Mouse (Mus musculus) v-Abl transformed pro-B cells (cell line): Measurements from ENCODE around the gene Maip1.

Experiments used
- in situ Hi-C, 2 experiments: fragments of 400-800 bp; cut with MboI; formaldehyde crosslinking; loops; one replicate each; pipeline ENCODE4 v1.15.1; 2025; ENCODE audit not compliant: unreplicated experiment in 2 of 2

The Maip1 gene

DNA sequence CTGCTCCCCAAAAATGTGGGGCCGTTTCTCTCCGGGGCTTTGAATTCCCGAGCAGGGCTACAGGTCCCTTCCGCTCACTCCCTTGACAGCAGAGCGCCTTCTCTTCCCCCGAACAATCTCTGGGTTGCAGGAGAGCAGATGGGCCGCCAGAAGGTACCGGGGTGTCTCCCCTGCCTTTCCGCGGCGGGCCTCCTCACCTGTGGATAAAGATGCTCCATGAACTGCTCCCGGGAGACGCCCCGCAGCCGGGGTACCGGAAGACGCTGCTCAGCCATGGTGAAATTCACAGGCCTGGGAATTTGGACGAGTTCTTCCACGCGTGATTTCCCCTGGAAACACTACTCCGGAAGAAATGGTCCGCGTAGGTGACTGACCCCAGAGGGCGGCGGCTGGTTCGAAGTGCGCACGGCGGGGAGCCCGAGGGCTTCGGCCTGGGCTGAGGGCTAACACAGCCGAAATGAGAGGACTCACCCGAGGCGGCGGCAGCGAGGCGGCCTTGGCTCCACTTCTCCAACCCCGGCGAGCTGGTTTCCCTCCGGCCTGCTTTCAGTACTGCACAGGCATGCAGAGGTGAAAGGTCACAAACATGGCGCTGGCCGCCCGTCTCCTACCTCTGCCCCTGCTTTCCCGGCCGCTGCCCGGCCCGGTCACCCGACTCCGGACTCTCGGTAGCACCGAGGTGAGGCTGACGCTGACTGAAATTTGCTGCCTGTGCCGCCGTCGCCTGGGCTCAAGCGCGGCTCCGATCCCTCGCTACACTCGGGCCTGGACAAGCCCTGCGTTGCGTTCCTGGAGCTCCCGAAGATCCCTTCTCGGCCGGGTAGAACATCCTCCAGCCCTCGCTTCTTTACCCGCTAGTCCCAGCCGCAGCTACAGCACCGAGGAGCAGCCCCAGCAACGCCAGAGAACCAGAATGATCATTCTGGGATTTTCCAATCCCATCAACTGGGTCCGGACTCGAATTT is at the start of gene Maip1, which contains the start of gene Tyw5:
Gene Maip1, plus strand, starts transcription at position 142 of the 965 bp plus-strand sequence.
Gene Tyw5, minus strand, starts transcription at position 915 of the 965 bp plus-strand sequence.
- in situ Hi-C loops: loop anchor here (10.0 to 25.0 kb wide), 4 partner anchors 988 to 1506 kb away; partner anchors contain the start of genes Als2cr12 (in 1 of the 2), Bzw1 (in 1 of the 2) and Clk1 (in 1 of the 2)

DNA sequence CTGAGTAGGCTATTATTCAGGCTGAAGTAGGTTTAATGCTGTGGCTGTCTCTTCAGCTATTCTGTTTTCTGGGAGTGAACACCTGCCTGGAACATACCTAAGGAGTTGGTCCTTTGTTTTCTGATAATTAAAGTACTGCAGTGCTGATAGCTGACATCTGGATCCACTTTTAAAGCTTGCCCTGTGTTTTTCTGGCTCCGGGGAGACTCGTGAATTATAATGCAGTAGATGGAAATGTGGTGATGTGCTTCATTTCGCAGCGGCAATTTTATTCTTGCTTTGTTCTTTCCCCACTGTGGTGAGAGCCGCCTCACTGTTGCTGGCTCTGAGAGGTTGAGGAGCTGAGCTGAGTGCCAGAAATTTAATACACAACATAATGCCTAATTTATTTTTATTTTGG is 47.6 kb upstream of the Maip1 start:
- in situ Hi-C loops: no loop called here

DNA sequence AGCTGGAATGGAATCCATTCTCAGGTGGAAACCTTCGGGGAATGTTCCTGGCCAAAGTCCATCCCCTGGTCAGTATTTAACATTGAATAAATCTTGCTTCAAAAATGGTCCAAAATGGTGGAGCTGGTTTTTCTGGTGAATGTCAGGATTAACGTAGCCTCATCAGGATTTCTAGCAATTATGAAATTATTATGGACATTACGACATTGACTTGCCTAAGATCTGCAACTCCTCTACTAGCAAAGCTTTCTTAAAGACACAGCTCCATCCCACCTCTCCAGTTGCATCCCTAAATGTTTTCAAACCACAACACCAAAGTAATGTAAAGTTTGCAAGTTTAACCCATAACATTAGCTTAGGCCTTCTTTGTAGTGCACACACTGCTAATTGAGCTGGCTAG is 38.7 kb upstream of the Maip1 start:
- in situ Hi-C loops: no loop called here

DNA sequence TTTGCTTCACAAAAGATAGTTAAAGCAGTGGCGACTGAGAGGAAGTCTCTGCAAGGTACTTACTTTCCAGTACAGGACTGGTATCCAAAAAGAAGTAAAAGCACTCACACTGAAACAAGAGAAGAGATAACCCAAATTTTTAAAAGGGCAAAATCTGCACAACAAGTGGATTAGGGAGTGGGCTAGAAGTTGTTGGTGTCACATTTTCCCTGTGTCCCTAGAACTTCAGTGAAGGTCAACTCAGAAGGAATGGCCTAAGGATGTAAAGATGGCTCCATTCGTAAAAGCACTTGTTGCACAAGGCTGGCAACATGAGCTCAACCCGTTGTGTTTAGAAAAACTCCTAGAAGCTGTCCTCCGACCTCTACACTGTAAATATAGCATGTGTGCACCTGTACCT is 37.0 kb upstream of the Maip1 start:
- in situ Hi-C loops: no loop called here

DNA sequence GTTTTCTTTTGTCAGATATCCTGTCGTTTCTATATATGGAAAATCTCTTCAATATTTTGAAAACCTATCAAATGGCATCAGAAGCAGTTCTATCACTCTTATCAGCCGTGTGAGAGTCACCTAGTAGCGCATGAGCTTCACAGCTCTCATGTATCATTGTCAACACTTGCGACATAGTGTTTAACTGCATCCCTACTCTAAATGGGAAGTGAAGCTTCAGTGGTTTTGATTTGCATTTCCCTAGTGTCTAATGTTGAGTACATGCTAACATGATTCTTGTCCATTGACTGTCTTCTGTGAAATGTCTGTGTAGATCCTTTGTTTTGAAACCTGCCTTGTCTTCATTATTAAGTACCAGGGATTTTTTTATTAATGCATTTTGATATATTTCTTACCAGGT is 35.7 kb upstream of the Maip1 start:
- in situ Hi-C loops: no loop called here

- in situ Hi-C loops: no loop called here
Observed at GRCm38 (mm10) chr1:57375276-57375675, 30.9 kb upstream of the Maip1 start.

DNA sequence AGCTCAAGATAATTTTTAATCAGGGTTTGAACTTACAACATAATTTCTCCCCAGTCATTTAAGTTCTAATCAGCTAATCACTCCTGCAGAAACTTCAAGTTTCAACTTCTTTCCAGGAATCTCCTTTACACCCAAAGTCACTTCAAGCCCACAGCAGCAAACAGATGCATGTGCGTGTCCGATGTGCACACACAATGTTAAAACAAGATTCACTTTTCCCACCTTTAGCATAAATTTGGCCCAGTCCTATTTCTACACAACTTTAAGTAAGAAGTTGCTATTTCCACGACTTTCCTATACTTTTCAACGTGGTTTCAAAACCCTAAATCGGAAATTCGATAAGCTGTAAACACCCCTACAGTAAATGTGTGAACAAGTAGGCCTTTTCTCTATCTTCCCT is 29.3 kb upstream of the Maip1 start:
- in situ Hi-C loops: no loop called here

DNA sequence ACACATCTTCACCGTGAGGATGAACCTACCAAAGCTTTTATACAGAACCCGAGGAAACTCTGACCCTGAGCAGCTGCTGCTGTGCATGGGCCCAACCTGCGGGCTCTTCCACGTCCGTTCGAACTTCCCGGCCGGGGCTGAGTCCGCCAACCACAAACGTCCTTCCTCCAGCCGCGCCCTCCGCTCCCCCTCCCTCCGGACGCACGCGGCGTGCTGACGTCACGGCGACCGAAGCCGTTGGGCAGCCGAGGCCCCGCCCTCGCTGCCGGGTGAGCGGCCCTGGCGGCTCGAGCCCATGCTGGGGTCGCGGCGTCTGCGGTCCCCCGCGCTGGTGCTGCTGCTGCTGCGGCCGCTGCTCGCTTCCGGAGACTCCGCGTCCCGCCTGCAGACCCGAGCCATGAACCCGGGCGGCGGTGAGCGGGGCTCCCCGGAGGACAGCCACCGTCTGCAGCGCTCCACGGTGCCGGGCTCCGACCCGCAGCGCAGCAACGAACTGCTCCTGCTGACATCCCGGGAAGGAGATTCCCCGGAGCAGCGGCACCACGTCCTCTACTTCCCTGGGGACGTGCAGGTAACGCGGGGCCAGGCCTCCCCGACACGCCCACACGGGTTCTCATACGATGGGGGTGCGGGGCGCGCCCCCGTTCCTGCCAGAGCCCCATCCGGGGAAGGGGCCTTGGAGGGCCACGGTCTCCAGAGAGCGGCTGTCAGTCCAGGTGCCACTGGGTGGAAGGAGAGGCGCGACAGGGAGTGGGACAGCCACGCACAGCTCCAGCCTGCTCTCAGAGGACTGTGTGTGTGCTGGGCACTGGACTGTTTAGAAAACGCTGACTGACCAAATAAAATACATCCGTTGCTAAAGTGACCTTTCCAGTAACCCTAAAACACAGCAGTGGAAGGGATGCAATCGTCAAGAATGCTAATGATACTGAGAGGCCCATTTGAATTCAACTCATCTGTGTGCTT is 28.5 kb upstream of the Maip1 start, which contains the start of gene 1700066M21Rik:
Gene 1700066M21Rik, plus strand, starts transcription at position 245 of the 966 bp plus-strand sequence.
- in situ Hi-C loops: no loop called here

GRCm38 (mm10) chr1:57386519-57386918 is 19.6 kb upstream of the Maip1 start:
- in situ Hi-C loops: no loop called here

DNA sequence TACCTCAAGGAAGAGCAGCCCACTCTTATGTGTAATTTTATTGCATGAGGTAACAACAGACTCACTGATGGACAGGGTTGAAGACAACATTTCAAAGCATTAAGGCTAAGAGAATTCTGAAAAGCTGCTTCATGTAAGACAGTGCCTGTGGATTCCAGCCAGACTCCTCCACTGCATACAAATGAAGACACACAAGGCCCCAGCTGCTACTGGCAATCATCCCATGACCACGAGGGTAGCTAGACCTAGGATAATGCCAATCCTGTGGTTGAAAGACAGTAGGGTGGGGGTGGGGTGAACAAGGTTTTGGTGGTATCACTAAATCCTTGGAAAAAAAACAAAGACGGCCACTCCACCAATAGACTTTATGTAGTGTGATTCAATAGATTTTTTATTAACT is 18.3 kb upstream of the Maip1 start:
- in situ Hi-C loops: no loop called here

- in situ Hi-C loops: no loop called here
Observed at GRCm38 (mm10) chr1:57388402-57389155, 17.5 kb upstream of the Maip1 start.

GRCm38 (mm10) chr1:57390993-57391790 is 14.9 kb upstream of the Maip1 start:
- in situ Hi-C loops: loop anchor here (5.0 to 10.0 kb wide), 5 partner anchors 184 to 1509 kb away; no protein-coding TSS in a partner anchor

GRCm38 (mm10) chr1:57392417-57392816 is 13.7 kb upstream of the Maip1 start:
- in situ Hi-C loops: loop anchor here (5.0 to 10.0 kb wide), 5 partner anchors 185 to 1510 kb away; no protein-coding TSS in a partner anchor

- in situ Hi-C loops: loop anchor here (5.0 to 10.0 kb wide), 5 partner anchors 187 to 1512 kb away; no protein-coding TSS in a partner anchor
Observed at GRCm38 (mm10) chr1:57394051-57394450, 12.1 kb upstream of the Maip1 start.

DNA sequence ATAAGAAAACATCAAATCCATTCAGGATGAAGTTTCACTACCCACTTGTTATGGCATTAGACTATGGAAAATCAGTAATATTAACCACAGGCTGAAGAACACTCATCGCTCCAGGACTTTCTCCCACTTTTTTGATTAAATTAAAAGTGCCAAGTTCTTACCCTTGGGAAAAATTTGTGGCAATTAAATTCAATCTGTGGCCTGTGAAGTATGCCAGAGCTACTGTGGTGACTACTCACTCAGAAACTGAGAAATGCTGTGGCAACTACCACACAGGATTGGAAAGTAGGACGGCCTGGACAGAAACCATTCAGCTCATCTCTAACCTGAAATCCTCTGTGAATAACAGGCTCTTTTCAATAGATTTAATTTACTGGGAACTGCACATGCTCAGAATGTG is 5.8 kb upstream of the Maip1 start:
- in situ Hi-C loops: loop anchor here (10.0 to 25.0 kb wide), 4 partner anchors 994 to 1512 kb away; partner anchors contain the start of genes Als2cr12 (in 1 of the 2), Bzw1 (in 1 of the 2) and Clk1 (in 1 of the 2)

DNA sequence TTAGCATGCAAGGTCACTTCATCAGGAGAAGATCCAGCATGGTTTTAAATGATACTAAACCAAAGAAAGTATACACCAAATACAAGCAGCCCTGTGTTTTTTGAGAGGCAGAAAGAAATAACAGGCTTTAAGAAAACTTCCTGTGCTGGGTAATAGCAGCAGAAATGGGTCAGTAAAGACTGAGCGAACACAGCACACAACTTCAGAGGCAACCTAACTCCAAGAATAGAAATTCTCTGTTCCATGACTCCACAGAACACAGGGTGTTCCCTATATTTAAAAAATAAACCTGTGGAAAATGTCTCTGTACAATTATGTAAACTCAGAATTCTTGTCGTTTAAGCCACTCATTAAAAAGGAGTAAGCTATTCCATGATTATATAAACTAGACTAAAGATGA is 5.3 kb upstream of the Maip1 start:
- in situ Hi-C loops: loop anchor here (10.0 to 25.0 kb wide), 4 partner anchors 994 to 1511 kb away; partner anchors contain the start of genes Als2cr12 (in 1 of the 2), Bzw1 (in 1 of the 2) and Clk1 (in 1 of the 2)

GRCm38 (mm10) chr1:57402116-57402515 is 4.0 kb upstream of the Maip1 start:
- in situ Hi-C loops: loop anchor here (10.0 to 25.0 kb wide), 4 partner anchors 993 to 1510 kb away; partner anchors contain the start of genes Als2cr12 (in 1 of the 2), Bzw1 (in 1 of the 2) and Clk1 (in 1 of the 2)

DNA sequence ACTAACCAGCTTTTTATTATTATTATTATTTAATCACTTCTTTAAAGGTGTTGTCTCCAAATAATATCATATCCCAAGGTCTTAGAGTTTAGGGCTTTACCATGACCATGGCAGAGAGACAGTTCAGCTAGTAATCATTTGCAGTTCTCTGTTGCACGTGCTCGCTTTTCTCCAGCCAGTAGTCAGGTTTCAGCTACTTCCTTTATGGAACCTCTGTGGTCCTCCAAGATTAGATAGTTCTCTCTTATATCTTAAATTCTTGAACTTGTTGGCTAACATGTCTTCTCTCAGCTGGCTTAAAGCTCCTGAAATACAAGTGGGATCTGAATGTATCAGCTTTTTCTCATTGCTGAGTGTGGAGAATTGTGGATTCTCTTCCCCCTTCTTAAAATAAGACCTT is 2.9 kb downstream of the Maip1 start:
- in situ Hi-C loops: loop anchor here (10.0 to 25.0 kb wide), 4 partner anchors 986 to 1503 kb away; partner anchors contain the start of genes Als2cr12 (in 1 of the 2), Bzw1 (in 1 of the 2) and Clk1 (in 1 of the 2)
